Mouse (Mus musculus) liver, embryonic 15.5 days (tissue): ENCODE data around the gene Dock6. TPM values are rescaled to one million over a fixed set of nuclear protein-coding genes. Genes with fewer than 3 reads are reported as not detected.

Source experiments
- ATAC-seq: fragments of 200-750 bp; cut with Nextera tagmentation; 2 replicates; pipeline ENCODE4 v1.8.0; 2017; ENCODE audit warnings: moderate number of reproducible peaks, mild to moderate bottlenecking, moderate library complexity; ENCODE audit not compliant: insufficient read depth
- H3K27ac ChIP-seq: fragments of 300-500 bp; sonication (generic); replicated peaks from 2 replicates; pipeline ENCODE4 v1.5.1; 2015; ENCODE audit warnings: mild to moderate bottlenecking, inconsistent platforms
- H3K27me3 ChIP-seq: fragments of 300-500 bp; sonication (generic); 2 replicates; pipeline ENCODE4 v1.6.1; 2015; ENCODE audit warnings: mild to moderate bottlenecking, inconsistent platforms
- H3K36me3 ChIP-seq: fragments of 300-500 bp; sonication (generic); replicated peaks from 2 replicates; pipeline ENCODE4 v1.6.1; 2015; ENCODE audit warnings: moderate library complexity, mild to moderate bottlenecking, inconsistent platforms
- H3K4me1 ChIP-seq: fragments of 300-500 bp; sonication (generic); replicated peaks from 2 replicates; pipeline ENCODE4 v1.6.1; 2015; ENCODE audit warnings: inconsistent platforms
- H3K4me2 ChIP-seq: fragments of 300-500 bp; sonication (generic); 2 replicates; pipeline ENCODE4 v1.6.1; 2015; ENCODE audit warnings: moderate library complexity, mild to moderate bottlenecking, inconsistent platforms
- H3K4me3 ChIP-seq: fragments of 300-500 bp; sonication (generic); replicated peaks from 2 replicates; pipeline ENCODE4 v1.5.1; 2015; ENCODE audit warnings: mild to moderate bottlenecking, inconsistent platforms
- H3K9ac ChIP-seq: fragments of 300-500 bp; sonication (generic); 2 replicates; pipeline ENCODE4 v1.6.1; 2015; ENCODE audit warnings: moderate library complexity, mild to moderate bottlenecking, inconsistent platforms
- H3K9me3 ChIP-seq: fragments of 300-500 bp; sonication (generic); replicated peaks from 2 replicates; pipeline ENCODE4 v1.6.1; 2016; ENCODE audit warnings: inconsistent platforms
- WGBS: fragments of 180-500 bp; shearing (Covaris S2); methylation state at CpG from one replicate; pipeline ENCODE4 v1.1.7; 2015; ENCODE audit warnings: mixed read lengths; ENCODE audit not compliant: insufficient replicate concordance; 5-methylcytosine and 5-hydroxymethylcytosine counted together
- polyA plus RNA-seq: library from polyadenylated mRNA; unstranded; fragments of >200 nt; fragmentation: Nextera tagmentation; extraction: Ambion mirVana; gene quantifications from 2 replicates; pipeline ENCODE4 v1.2.1, GENCODE M21; 2015

Dock6 gene
- polyA plus RNA-seq, 1 experiment from 2014 or later = 4.2 TPM

DNA sequence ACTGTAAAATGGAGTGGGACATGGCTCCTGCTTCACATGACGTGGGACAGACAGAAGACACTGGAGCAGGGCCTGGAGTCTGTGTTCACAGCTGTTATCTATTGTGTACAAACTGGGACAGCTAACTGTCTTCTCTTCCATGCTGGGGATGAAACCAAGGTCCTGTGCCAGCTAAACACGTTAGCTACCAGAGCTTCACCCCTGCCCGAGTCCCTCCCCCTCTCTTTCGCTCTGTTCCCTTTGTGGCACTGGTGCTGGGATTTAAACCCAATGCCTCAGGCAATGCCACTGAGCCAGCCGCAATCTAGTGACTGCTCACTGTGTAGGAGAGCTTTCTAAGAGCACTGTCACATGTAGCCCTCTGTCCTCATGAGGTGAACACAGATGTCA is 22.0 kb downstream of the Dock6 start:
- H3K27ac ChIP-seq = peak overlapping the region; percentile 72
- WGBS = 74% methylated on average over 5 of the region's 5 CpGs
- H3K9me3 ChIP-seq = no peaks in the 10 kb centered on the region

GRCm38 (mm10) chr9:21829834-21830460 is 22.5 kb downstream of the Dock6 start:
- H3K9ac ChIP-seq = no peak overlapping the region
- WGBS = 73% methylated on average over 14 of the region's 14 CpGs
- ATAC-seq = peak; percentile 30; the same call in 1 of the 2 replicates
- H3K4me3 ChIP-seq = no peak overlapping the region
- H3K27me3 ChIP-seq = no peaks in the 10 kb centered on the region
- no peak overlapping the region for H3K4me2 ChIP-seq
- H3K27ac ChIP-seq = peak overlapping the region; percentile 53
- peaks cover 16% of the 10 kb centered on the region for H3K4me1 ChIP-seq
- no peaks in the 10 kb centered on the region for H3K36me3 ChIP-seq
- no peaks in the 10 kb centered on the region for H3K9me3 ChIP-seq

More for the DNA sequence above, 22.0 kb downstream of the Dock6 start:
- ATAC-seq = no peak
- H3K4me1 ChIP-seq = peaks cover 16% of the 10 kb centered on the region
- H3K27me3 ChIP-seq = no peaks in the 10 kb centered on the region
- H3K36me3 ChIP-seq = no peaks in the 10 kb centered on the region
- H3K4me2 ChIP-seq = no peak overlapping the region
- H3K9ac ChIP-seq = no peak overlapping the region
- H3K4me3 ChIP-seq = no peak overlapping the region

DNA sequence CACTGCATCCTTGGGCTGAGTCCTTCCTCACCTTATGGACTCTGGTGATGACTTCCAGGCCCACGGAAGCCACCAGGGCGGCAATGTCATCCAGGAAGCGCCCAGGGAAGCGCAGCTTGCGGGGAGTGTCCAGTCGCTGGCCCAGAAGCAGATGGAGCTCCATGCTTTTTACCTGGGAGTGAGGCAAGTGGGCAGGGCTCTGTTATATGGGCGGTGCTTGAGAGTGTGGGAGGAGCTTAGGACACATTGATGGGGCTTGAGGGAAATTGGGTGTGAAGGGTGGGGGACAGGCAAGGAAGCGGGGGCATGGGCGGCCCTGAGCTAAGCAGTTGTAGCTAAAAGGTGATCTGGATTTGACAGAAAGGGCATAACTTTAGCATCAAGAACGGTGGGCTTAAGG is 28.1 kb downstream of the Dock6 start:
- ATAC-seq = no peak
- Histone ChIP-seq H3K4me2 (no peak overlapping the region), H3K4me1 (0 out of 2 replicates have a peak, but pooled peaks cover 11% of the 10 kb centered on the region), H3K27me3 (no peaks in the 10 kb centered on the region), H3K9ac (no peak overlapping the region), H3K4me3 (no peak overlapping the region), H3K27ac (no peak overlapping the region), H3K9me3 (no peaks in the 10 kb centered on the region), H3K36me3 (no peaks in the 10 kb centered on the region)
- 71% methylated on average over 10 of the region's 10 CpGs for WGBS

DNA sequence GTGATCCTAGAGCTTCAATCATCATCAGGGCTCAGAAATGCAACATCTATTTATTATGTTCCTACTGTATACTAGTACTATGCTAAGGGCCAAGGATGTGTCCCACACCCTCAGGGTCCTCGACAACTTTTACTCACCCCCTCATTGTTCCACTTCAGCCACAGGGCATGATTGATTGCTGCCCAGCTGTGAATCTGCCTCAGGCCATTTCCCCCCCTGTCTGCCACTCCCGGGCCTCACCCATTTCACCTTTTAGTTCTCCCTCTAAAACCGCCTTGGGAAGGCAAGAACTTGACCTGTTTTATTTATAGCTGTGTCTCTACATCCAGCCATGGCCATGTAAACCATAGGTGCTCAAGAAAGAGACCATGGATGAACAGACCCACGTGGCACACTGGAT is 28.5 kb downstream of the Dock6 start:
- Histone ChIP-seq H3K4me1 (0 out of 2 replicates have a peak, but pooled peaks cover 11% of the 10 kb centered on the region), H3K4me3 (no peak overlapping the region), H3K36me3 (no peaks in the 10 kb centered on the region), H3K4me2 (no peak overlapping the region), H3K9ac (no peak overlapping the region), H3K27me3 (no peaks in the 10 kb centered on the region), H3K27ac (no peak overlapping the region), H3K9me3 (no peaks in the 10 kb centered on the region)
- no peak for ATAC-seq
- WGBS = 43% methylated on average over 4 of the region's 4 CpGs

DNA sequence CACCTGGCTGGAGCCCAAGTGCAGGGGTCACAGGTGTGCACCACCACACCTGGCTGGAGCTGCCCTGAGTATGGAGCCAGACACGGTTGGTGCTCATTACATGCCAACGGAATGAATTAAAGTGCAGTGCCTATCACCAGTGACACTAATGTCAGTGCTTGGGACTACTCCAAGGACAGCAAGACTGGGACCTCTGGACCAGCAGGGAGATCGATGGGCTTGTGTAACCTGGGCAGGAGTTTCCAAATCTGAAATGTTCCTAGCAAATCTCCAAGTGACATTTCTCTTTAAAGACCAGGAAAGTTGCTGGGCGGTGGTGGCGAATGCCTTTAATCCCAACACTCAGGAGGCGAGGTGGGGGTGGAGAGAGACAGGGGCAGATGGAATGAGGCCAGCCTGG is 29.7 kb downstream of the Dock6 start:
- H3K36me3 ChIP-seq = 0 out of 2 replicates have a peak, but pooled peaks cover under 1% of the 10 kb centered on the region
- no peak overlapping the region for H3K4me3 ChIP-seq
- H3K9ac ChIP-seq = no peak overlapping the region
- ATAC-seq = no peak
- H3K27me3 ChIP-seq = no peaks in the 10 kb centered on the region
- WGBS = 61% methylated on average over 6 of the region's 6 CpGs
- H3K4me1 ChIP-seq = 0 out of 2 replicates have a peak, but pooled peaks cover 11% of the 10 kb centered on the region
- H3K4me2 ChIP-seq = no peak overlapping the region
- H3K9me3 ChIP-seq = no peaks in the 10 kb centered on the region
- H3K27ac ChIP-seq = no peak overlapping the region

DNA sequence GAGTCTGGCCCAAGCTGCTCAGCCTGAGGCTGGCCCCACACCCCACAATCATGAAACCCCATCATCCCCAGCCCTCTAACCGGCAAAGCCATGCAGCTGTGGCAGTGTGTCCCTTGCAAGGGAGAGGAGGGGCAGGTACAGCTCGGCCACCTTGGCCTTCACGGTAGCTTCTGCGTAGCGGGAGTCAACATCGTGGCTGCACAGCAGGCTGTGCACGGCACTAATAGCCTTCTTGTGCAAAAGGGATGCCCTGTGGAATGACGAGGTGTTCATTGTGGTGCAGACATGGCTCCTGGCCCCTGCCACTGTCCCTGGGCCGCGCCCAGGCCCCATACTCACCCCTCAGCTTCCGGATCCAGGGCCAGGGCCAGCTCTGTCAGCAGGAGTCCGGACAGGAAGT is 32.3 kb downstream of the Dock6 start:
- Histone ChIP-seq H3K4me3 (no peak overlapping the region), H3K4me2 (no peak overlapping the region), H3K9ac (no peak overlapping the region), H3K27ac (no peak overlapping the region), H3K36me3 (peaks cover 2% of the 10 kb centered on the region; the same call in 1 of the 2 replicates), H3K4me1 (peaks cover 20% of the 10 kb centered on the region; the same call in 1 of the 2 replicates), H3K9me3 (no peaks in the 10 kb centered on the region), H3K27me3 (no peaks in the 10 kb centered on the region)
- WGBS = 70% methylated on average over 12 of the region's 12 CpGs
- no peak for ATAC-seq

- H3K9me3 ChIP-seq = no peaks in the 10 kb centered on the region
- peaks cover 20% of the 10 kb centered on the region; the same call in 1 of the 2 replicates for H3K4me1 ChIP-seq
- H3K36me3 ChIP-seq = peaks cover 7% of the 10 kb centered on the region; the same call in 1 of the 2 replicates
- no peak for ATAC-seq
- WGBS = 71% methylated on average over 2 of the region's 2 CpGs
- H3K4me2 ChIP-seq = no peak overlapping the region
- H3K4me3 ChIP-seq = no peak overlapping the region
- H3K27me3 ChIP-seq = no peaks in the 10 kb centered on the region
- H3K27ac ChIP-seq = no peak overlapping the region
- no peak overlapping the region for H3K9ac ChIP-seq
Measured at GRCm38 (mm10) chr9:21819181-21819729, 33.2 kb downstream of the Dock6 start.

- no peak overlapping the region for H3K9ac ChIP-seq
- peaks cover 8% of the 10 kb centered on the region; the same call in 1 of the 2 replicates for H3K36me3 ChIP-seq
- WGBS = 58% methylated on average over 6 of the region's 6 CpGs
- no peaks in the 10 kb centered on the region for H3K27me3 ChIP-seq
- H3K4me1 ChIP-seq = peaks cover 20% of the 10 kb centered on the region; the same call in 1 of the 2 replicates
- no peak overlapping the region for H3K4me2 ChIP-seq
- H3K27ac ChIP-seq = no peak overlapping the region
- no peak for ATAC-seq
- no peaks in the 10 kb centered on the region for H3K9me3 ChIP-seq
- no peak overlapping the region for H3K4me3 ChIP-seq
Measured at GRCm38 (mm10) chr9:21818561-21818960, 33.9 kb downstream of the Dock6 start.

GRCm38 (mm10) chr9:21818125-21818524 is 34.3 kb downstream of the Dock6 start:
- Histone ChIP-seq H3K27me3 (no peaks in the 10 kb centered on the region), H3K9ac (no peak overlapping the region), H3K27ac (no peak overlapping the region), H3K36me3 (peaks cover 8% of the 10 kb centered on the region; the same call in 1 of the 2 replicates), H3K9me3 (no peaks in the 10 kb centered on the region), H3K4me2 (no peak overlapping the region), H3K4me1 (peaks cover 20% of the 10 kb centered on the region; the same call in 1 of the 2 replicates), H3K4me3 (no peak overlapping the region)
- WGBS = 53% methylated on average over 4 of the region's 4 CpGs
- ATAC-seq = no peak

- Histone ChIP-seq H3K27ac (no peak overlapping the region), H3K4me2 (no peak overlapping the region), H3K27me3 (no peaks in the 10 kb centered on the region), H3K9me3 (no peaks in the 10 kb centered on the region), H3K9ac (no peak overlapping the region), H3K4me3 (no peak overlapping the region), H3K4me1 (peaks cover 16% of the 10 kb centered on the region; the same call in 1 of the 2 replicates), H3K36me3 (peaks cover 8% of the 10 kb centered on the region; the same call in 1 of the 2 replicates)
- 33% methylated on average over 9 of the region's 9 CpGs for WGBS
- ATAC-seq = peak; percentile 19; the same call in 1 of the 2 replicates
Measured at GRCm38 (mm10) chr9:21816716-21817305, 35.6 kb downstream of the Dock6 start.

DNA sequence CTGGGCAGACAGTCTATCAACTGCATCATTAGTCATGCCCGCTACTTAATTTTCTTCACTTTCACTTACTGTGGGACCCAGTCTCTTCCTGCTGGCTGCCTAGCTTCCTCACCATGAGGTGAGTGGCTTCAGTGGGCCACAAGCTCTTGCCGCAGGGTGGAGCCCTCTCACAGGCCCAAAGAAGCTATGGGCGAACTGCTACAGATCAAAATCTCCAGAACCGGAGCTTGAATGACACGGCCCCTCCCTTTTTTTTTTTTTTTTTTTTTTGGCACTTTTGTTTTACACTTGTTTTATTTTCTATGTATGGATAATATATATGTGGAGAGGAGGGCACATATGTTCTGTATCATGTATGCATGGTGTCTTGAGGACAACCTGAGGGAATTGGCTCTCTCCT is 41.3 kb downstream of the Dock6 start:
- Histone ChIP-seq H3K27ac (no peak overlapping the region), H3K27me3 (no peaks in the 10 kb centered on the region), H3K4me1 (peaks cover 16% of the 10 kb centered on the region; the same call in 1 of the 2 replicates), H3K4me3 (no peak overlapping the region), H3K36me3 (peaks cover 6% of the 10 kb centered on the region; the same call in 1 of the 2 replicates), H3K9ac (no peak overlapping the region), H3K4me2 (no peak overlapping the region), H3K9me3 (no peaks in the 10 kb centered on the region)
- ATAC-seq = no peak
- WGBS = 35% methylated on average over 5 of the region's 5 CpGs
